Mouse (Mus musculus) forebrain, embryonic 11.5 days (tissue): ENCODE results near the gene Pik3cd. TPM values are rescaled to one million over a fixed set of nuclear protein-coding genes. Genes with fewer than 3 reads are reported as not detected.

Experiments
- ATAC-seq: fragments of 200-750 bp; cut with Nextera tagmentation; replicated peaks from 2 replicates; pipeline ENCODE4 v1.8.0; 2017; ENCODE audit warnings: moderate TSS enrichment; ENCODE audit not compliant: low FRiP score
- DNase-seq: peaks from one replicate; pipeline ENCODE4 v3.0.0-alpha.2; 2017; ENCODE audit warnings: low spot score
- H3K27ac ChIP-seq: fragments of 300-500 bp; sonication (generic); 2 replicates; pipeline ENCODE4 v1.5.1; 2014; ENCODE audit warnings: low read depth, low read length
- H3K27me3 ChIP-seq: fragments of 300-500 bp; sonication (generic); 2 replicates; pipeline ENCODE4 v1.6.1; 2014; ENCODE audit warnings: mild to moderate bottlenecking, low read length, mixed read lengths; ENCODE audit not compliant: control insufficient read depth, insufficient read depth
- H3K36me3 ChIP-seq: fragments of 300-500 bp; sonication (generic); 2 replicates; pipeline ENCODE4 v1.6.1; 2014; ENCODE audit warnings: mild to moderate bottlenecking, low read length, moderate library complexity, mixed read lengths; ENCODE audit not compliant: control insufficient read depth, insufficient read depth
- H3K4me1 ChIP-seq: fragments of 300-500 bp; sonication (generic); replicated peaks from 2 replicates; pipeline ENCODE4 v1.6.1; 2014; ENCODE audit warnings: low read length, mixed read lengths; ENCODE audit not compliant: control insufficient read depth, insufficient read depth
- H3K4me2 ChIP-seq: fragments of 300-500 bp; sonication (generic); 2 replicates; pipeline ENCODE4 v1.6.1; 2014; ENCODE audit warnings: low read depth, mild to moderate bottlenecking, low read length, moderate library complexity, mixed read lengths; ENCODE audit not compliant: severe bottlenecking
- H3K4me3 ChIP-seq: fragments of 300-500 bp; sonication (generic); 2 replicates; pipeline ENCODE4 v1.5.1; 2014; ENCODE audit warnings: low read depth, low read length
- H3K9ac ChIP-seq: fragments of 300-500 bp; sonication (generic); 2 replicates; pipeline ENCODE4 v1.6.1; 2014; ENCODE audit warnings: low read length
- H3K9me3 ChIP-seq: fragments of 300-500 bp; sonication (generic); 2 replicates; pipeline ENCODE4 v1.6.1; 2016; ENCODE audit warnings: low read length, mixed read lengths; ENCODE audit not compliant: control insufficient read depth
- WGBS: fragments of 180-500 bp; shearing (Covaris S2); extraction: QIAGEN DNeasy Blood & Tissue Kit; methylation state at CpG from one replicate; pipeline ENCODE4 v1.1.7; 2014; 5-methylcytosine and 5-hydroxymethylcytosine counted together
- polyA plus RNA-seq: library from polyadenylated mRNA; unstranded; fragments of >200 nt; fragmentation: Nextera tagmentation; extraction: Ambion mirVana; gene quantifications from 2 replicates; pipeline ENCODE4 v1.2.1, GENCODE M21; 2014

Pik3cd gene
- polyA plus RNA-seq, 1 experiment from 2014 or later = 6.3 TPM

- WGBS = 52% methylated on average over 15 of the region's 15 CpGs
- H3K4me1 ChIP-seq = 0 out of 2 replicates have a peak, but pooled peaks cover 4% of the 10 kb centered on the region
- ATAC-seq = no peak
- H3K4me3 ChIP-seq = no peak overlapping the region
- no peak overlapping the region for H3K4me2 ChIP-seq
- no peaks in the 10 kb centered on the region for H3K27me3 ChIP-seq
- DNase-seq = no peak
- H3K36me3 ChIP-seq = no peaks in the 10 kb centered on the region
- no peak overlapping the region for H3K9ac ChIP-seq
- H3K9me3 ChIP-seq = no peaks in the 10 kb centered on the region
- H3K27ac ChIP-seq = no peak overlapping the region
These were observed 95.5 kb downstream of the Pik3cd start for GRCm38 (mm10) chr4:149606766-149607358.

GRCm38 (mm10) chr4:149606056-149606455 is 96.3 kb downstream of the Pik3cd start:
- Histone ChIP-seq H3K9ac (no peak overlapping the region), H3K4me2 (no peak overlapping the region), H3K9me3 (no peaks in the 10 kb centered on the region), H3K27me3 (no peaks in the 10 kb centered on the region), H3K4me3 (no peak overlapping the region), H3K4me1 (0 out of 2 replicates have a peak, but pooled peaks cover 4% of the 10 kb centered on the region), H3K36me3 (no peaks in the 10 kb centered on the region), H3K27ac (no peak overlapping the region)
- 89% methylated on average over 18 of the region's 18 CpGs for WGBS
- DNase-seq = no peak
- no peak for ATAC-seq

- H3K9me3 ChIP-seq = no peaks in the 10 kb centered on the region
- ATAC-seq (no peak), DNase-seq (no peak)
- no peak overlapping the region for H3K27ac ChIP-seq
- no peak overlapping the region for H3K4me2 ChIP-seq
- no peaks in the 10 kb centered on the region for H3K36me3 ChIP-seq
- no peaks in the 10 kb centered on the region for H3K27me3 ChIP-seq
- 80% methylated on average over 3 of the region's 3 CpGs for WGBS
- 0 out of 2 replicates have a peak, but pooled peaks cover 4% of the 10 kb centered on the region for H3K4me1 ChIP-seq
- H3K4me3 ChIP-seq = no peak overlapping the region
- H3K9ac ChIP-seq = no peak overlapping the region
These were observed 97.9 kb downstream of the Pik3cd start for GRCm38 (mm10) chr4:149604518-149604917.

GRCm38 (mm10) chr4:149603860-149604259 is 98.5 kb downstream of the Pik3cd start:
- Histone ChIP-seq H3K9ac (no peak overlapping the region), H3K4me2 (no peak overlapping the region), H3K36me3 (no peaks in the 10 kb centered on the region), H3K27ac (no peak overlapping the region), H3K4me3 (no peak overlapping the region), H3K27me3 (no peaks in the 10 kb centered on the region), H3K9me3 (no peaks in the 10 kb centered on the region), H3K4me1 (0 out of 2 replicates have a peak, but pooled peaks cover 2% of the 10 kb centered on the region)
- DNase-seq (no peak), ATAC-seq (no peak)
- 74% methylated on average over 1 of the region's 1 CpGs for WGBS

GRCm38 (mm10) chr4:149602236-149602635 is 100.1 kb downstream of the Pik3cd start:
- 0 out of 2 replicates have a peak, but pooled peaks cover 2% of the 10 kb centered on the region for H3K4me1 ChIP-seq
- H3K27me3 ChIP-seq = no peaks in the 10 kb centered on the region
- H3K9ac ChIP-seq = no peak overlapping the region
- H3K27ac ChIP-seq = no peak overlapping the region
- 57% methylated on average over 7 of the region's 7 CpGs for WGBS
- DNase-seq = no peak
- no peaks in the 10 kb centered on the region for H3K36me3 ChIP-seq
- no peaks in the 10 kb centered on the region for H3K9me3 ChIP-seq
- no peak for ATAC-seq
- no peak overlapping the region for H3K4me2 ChIP-seq
- no peak overlapping the region for H3K4me3 ChIP-seq

GRCm38 (mm10) chr4:149601484-149601883 is 100.9 kb downstream of the Pik3cd start:
- DNase-seq = no peak
- Histone ChIP-seq H3K27ac (no peak overlapping the region), H3K27me3 (no peaks in the 10 kb centered on the region), H3K9ac (no peak overlapping the region), H3K9me3 (no peaks in the 10 kb centered on the region), H3K4me2 (no peak overlapping the region), H3K36me3 (no peaks in the 10 kb centered on the region), H3K4me1 (0 out of 2 replicates have a peak, but pooled peaks cover 2% of the 10 kb centered on the region), H3K4me3 (no peak overlapping the region)
- WGBS = 57% methylated on average over 4 of the region's 4 CpGs
- no peak for ATAC-seq

- WGBS = 88% methylated on average over 4 of the region's 4 CpGs
- 0 out of 2 replicates have a peak, but pooled peaks cover 2% of the 10 kb centered on the region for H3K4me1 ChIP-seq
- H3K4me3 ChIP-seq = no peak overlapping the region
- peak; percentile 15 for DNase-seq
- no peaks in the 10 kb centered on the region for H3K9me3 ChIP-seq
- H3K36me3 ChIP-seq = no peaks in the 10 kb centered on the region
- H3K27me3 ChIP-seq = no peaks in the 10 kb centered on the region
- H3K27ac ChIP-seq = no peak overlapping the region
- H3K9ac ChIP-seq = no peak overlapping the region
- no peak for ATAC-seq
- H3K4me2 ChIP-seq = no peak overlapping the region
These were observed 102.2 kb downstream of the Pik3cd start for GRCm38 (mm10) chr4:149600130-149600529.

GRCm38 (mm10) chr4:149599549-149599948 is 102.8 kb downstream of the Pik3cd start:
- 87% methylated on average over 6 of the region's 6 CpGs for WGBS
- DNase-seq = no peak
- H3K4me3 ChIP-seq = no peak overlapping the region

More at GRCm38 (mm10) chr4:149599549-149599948, 102.8 kb downstream of the Pik3cd start:
- Histone ChIP-seq H3K27ac (no peak overlapping the region), H3K27me3 (no peaks in the 10 kb centered on the region), H3K9me3 (no peaks in the 10 kb centered on the region), H3K4me1 (0 out of 2 replicates have a peak, but pooled peaks cover 2% of the 10 kb centered on the region), H3K9ac (no peak overlapping the region), H3K4me2 (no peak overlapping the region), H3K36me3 (no peaks in the 10 kb centered on the region)
- ATAC-seq = no peak
